Mouse (Mus musculus): ENCODE data around the gene Sec24a. TPM values are rescaled to one million over a fixed set of nuclear protein-coding genes. Genes with fewer than 3 reads are reported as not detected.
"Not testable (repeated sequence)": the region's sequence is repeated elsewhere in the genome, so short reads cannot be mapped to it uniquely, and the experiment has no call there.

Sec24a gene
- total RNA-seq, 2 experiments from 2014 or later, result 41.1 to 56.0 TPM

DNA sequence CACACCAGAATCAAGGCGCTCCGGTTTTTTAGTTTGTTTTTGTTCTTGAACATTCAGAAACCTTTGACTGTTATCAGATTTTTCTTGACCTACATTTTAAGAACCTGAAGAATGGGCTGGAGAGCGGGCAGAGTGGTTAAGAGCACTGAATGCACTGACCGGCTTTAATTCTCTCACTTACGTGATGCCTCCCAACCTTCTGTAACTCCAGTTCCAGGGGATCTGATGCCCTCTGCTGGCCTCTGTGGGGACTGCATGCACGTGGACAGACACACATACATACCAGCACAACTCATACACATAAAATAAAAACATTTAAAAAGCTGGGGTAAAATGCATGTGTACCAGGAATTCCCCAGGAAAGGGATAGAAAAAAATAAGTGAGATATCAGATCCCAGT lies 22.5 kb upstream of the Sec24a start:
- Histone ChIP-seq H3K4me3 (no peak overlapping the region), H3K27ac (no peak overlapping the region)
- peak; percentile 66 for DNase-seq
- intact Hi-C loops (cut with DNase I), result no loop called here
- peak; percentile 79 for TF ChIP-seq CTCF (IDR thresholded peaks at IDR 0.05)

DNA sequence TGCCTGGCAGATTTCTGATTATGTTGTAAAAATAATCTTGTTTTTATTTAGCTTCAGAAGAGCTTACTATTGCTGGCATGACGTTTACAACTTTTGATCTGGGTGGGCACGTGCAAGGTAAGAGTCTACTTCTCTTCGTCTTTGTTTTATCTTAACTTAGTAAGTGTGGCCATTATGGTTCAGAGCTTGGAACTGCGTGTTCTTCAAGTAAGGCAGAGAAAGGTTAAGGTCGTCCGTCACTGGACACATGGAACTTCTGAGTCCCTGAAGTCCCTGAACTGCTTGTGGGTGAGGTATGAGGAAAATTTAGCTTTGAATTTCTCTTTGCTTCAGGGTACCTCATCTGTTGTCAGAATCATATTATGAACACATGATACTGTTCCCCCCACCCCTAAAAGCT lies 19.3 kb upstream of the Sec24a start:
- no peak for DNase-seq
- Histone ChIP-seq H3K4me3 (no peak overlapping the region), H3K27ac (peak overlapping the region; percentile 46)
- TF ChIP-seq CTCF (IDR thresholded peaks at IDR 0.05), result no peak
- intact Hi-C loops (cut with DNase I), result no loop called here

DNA sequence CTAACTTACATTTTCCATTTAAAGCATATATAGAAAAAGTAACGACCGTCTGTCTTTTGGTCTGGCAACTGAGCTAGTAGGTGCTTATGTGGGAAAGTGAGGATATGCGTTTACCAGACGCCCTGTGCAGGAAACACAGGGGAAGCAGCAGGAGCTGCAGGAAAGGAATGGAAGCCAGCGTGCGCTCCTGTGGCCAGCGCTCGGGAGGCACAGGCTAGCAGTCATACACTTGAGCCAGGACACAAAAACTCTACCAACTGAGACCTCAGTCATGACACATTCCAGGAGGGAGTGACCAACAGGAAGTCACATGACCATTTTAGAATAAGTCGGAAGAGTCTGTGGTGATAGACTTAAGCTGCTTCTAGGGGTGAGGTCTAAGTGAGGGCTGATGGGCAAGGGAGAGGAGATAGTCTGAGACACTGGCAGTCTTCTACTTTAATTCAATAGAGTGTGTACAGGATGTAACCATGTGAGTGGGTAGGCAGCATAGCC lies 17.4 kb upstream of the Sec24a start:
- intact Hi-C loops (cut with DNase I), result no loop called here
- no peak for TF ChIP-seq CTCF (IDR thresholded peaks at IDR 0.05)
- no peak for DNase-seq
- Histone ChIP-seq H3K4me3 (no peak overlapping the region), H3K27ac (peak overlapping the region; percentile 80)

DNA sequence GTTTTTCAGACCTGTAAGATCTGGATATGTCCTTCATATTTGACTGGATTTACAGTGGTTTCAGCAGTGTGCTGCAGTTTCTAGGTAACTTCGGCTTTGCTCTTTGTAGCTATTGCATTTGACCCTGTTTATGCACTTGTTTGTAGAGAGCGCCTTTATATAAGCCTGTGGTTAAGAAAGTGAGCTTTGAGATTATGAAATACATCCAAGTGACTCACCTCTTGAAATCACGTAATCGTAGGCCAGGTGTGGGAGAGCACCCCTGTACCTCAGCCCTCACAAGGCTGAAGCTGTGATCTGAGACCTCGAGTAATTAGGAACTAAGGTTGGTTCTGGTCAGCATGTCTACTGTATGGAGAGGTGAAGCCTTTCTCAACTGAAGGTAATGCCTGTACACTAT lies 14.0 kb upstream of the Sec24a start:
- Histone ChIP-seq H3K27ac (peak overlapping the region; percentile 80), H3K4me3 (no peak overlapping the region; the same call in 1 of the 2 replicates)
- no peak for DNase-seq
- intact Hi-C loops (cut with DNase I), result no loop called here
- no peak for TF ChIP-seq CTCF (IDR thresholded peaks at IDR 0.05)

DNA sequence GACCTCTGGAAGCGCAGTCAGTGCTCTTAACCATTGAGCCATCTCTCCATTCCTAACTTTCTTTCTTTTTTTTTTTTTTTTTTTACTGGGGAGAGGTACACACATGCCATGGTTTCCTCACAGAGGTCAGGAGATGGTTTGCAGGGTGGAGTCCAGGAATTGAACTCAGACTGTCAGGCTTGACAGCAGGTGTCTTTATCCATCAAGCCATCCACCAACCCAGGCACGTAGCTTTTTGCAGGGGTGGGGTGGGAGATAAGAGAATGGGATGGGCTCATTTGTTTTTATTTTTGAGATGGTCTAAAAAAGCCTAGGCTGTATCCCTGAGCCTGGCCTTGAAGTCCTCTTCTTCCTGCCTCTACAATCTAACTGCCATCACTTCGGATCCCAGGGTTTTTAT lies 12.1 kb upstream of the Sec24a start:
- no peak overlapping the region for H3K4me3 ChIP-seq
- DNase-seq, result no peak
- intact Hi-C loops (cut with DNase I), result no loop called here
- peak overlapping the region; percentile 80; the same call in 1 of the 2 replicates for H3K27ac ChIP-seq
- no peak for TF ChIP-seq CTCF (IDR thresholded peaks at IDR 0.05)

DNA sequence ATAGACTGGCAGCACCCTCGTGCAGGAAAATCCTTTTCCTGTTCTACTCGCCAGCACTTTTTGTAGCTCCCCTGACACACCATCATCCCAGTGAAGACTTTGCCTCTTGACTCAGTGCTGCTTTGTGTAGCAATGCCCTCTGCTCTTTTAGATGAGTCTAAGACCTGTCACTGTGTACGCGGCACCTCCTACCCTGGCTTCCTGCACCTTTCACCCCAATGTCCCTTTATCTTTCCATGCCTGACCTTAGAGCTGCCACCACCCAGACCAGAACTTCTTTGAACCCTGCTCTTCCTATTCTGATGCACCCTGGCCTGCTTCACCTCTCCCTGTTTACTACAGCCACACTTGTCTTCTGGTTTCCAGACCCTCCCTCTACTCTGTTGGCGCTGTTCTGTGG lies 4.9 kb upstream of the Sec24a start:
- DNase-seq, result peak; percentile 37
- no peak for TF ChIP-seq CTCF (IDR thresholded peaks at IDR 0.05)
- Histone ChIP-seq H3K27ac (peak overlapping the region; percentile 99), H3K4me3 (peak overlapping the region; percentile 56)
- intact Hi-C loops (cut with DNase I), result loop anchor here (5.0 kb wide), 1 partner anchor 34 kb away; no protein-coding TSS in a partner anchor

DNA sequence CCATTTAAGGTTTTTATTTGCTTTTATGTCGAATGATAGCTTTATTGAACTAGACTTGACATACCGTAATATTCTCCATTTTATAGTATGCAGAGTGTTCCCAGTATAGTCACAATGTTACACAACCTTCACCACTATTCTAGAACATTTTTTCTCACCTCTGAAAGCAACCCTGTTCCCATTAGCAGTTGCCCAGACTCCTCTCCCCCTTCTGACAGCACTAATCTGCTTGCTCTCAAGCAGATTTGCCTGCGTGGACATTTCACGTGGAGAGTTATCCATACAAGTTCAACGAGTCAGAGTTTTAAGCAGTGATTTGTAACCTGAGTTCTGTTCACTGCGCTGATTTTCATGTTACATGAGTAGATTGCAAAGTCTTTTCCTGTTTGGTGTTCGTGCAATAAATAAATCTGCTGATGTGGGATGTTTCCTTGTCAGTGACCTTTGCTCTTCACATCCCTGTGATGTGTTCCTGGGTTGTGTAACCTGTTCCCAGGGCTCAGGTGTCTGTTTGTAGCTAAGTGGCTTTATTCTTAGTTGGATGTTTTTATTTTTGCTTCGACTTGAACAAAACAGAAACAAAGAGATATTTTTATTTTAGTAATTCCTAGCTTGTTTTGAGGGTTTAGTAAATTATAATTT lies 4.3 kb upstream of the Sec24a start:
- peak; percentile 69 for DNase-seq
- peak overlapping the region; percentile 99 for H3K27ac ChIP-seq
- H3K4me3 ChIP-seq, result peak overlapping the region; percentile 56
- TF ChIP-seq CTCF (IDR thresholded peaks at IDR 0.05), result no peak
- intact Hi-C loops (cut with DNase I), result loop anchor here (5.0 kb wide), 1 partner anchor 35 kb away; no protein-coding TSS in a partner anchor

DNA sequence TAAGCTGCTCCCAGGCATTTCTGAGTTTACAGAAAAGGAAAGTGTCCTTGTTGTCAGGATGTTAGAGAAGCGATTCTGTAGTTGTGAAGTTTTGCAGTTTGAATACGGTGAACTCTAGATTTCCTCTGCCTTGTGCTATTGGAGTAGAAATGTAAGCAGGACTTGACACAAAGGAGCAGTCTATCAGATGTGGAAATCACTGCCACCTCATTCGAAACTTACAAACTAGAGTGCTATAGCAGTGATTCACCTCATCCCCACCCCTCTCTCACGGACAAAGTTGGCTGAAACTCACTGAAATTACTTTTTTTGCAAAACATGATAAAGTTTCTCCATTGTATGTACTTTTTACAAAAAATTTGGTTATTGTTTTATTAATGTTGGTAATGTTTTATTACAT lies 1.4 kb upstream of the Sec24a start:
- Histone ChIP-seq H3K4me3 (peak overlapping the region; percentile 89), H3K27ac (peak overlapping the region; percentile 99)
- no peak for DNase-seq
- TF ChIP-seq CTCF (IDR thresholded peaks at IDR 0.05), result no peak
- intact Hi-C loops (cut with DNase I), result loop anchor here (5.0 kb wide), 2 partner anchors 37 to 237 kb away; partner anchors contain the start of genes Cdkl3 and Ube2b

DNA sequence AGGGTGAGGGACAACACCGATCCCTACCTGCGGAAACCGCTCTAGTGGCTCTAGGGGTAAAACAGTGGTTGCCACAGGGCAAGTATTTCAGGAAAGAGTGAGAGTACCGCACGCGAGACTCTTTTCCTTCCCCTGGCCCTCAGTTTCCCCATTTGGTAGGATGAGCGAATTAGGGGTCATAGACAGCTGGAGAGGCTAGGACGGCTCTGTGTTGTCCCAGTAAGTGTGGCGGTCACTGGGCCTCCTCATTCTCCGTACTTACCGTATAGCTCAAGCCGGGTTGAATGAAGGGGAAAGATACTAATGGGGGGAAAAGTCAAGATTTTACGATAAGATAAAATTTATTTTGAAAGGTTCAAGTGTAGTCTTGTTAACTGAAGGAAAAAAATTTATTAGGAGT lies 521 bp upstream of the Sec24a start:
- intact Hi-C loops (cut with DNase I), result loop anchor here (5.0 kb wide), 1 partner anchor 238 kb away; the partner anchor contains the start of genes Cdkl3 and Ube2b
- DNase-seq, result no peak

DNA sequence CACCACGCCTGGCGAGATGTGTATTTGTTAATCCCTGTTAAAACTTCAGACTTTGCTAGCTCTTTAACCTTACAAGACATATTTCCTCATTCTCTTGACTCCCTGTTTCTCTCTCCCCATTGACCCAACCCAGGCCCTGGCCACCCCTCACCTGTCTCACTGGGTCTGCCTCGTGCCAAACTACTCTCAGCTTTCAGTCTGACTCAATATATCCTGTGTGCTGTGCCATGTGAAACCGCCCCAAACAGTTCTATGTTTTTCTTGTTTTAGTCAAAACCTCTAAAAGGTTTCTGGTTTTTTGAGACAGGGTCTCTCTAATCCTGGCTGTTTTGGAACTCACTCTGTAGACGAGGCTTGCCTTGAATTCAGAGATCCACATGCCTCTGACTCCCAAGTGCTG lies 2.2 kb downstream of the Sec24a start:
- DNase-seq, result no peak
- Histone ChIP-seq H3K27ac (no peak overlapping the region), H3K4me3 (no peak overlapping the region)
- intact Hi-C loops (cut with DNase I), result loop anchor here (5.0 kb wide), 1 partner anchor 241 kb away; the partner anchor contains the start of genes Cdkl3 and Ube2b
- TF ChIP-seq CTCF (IDR thresholded peaks at IDR 0.05), result no peak

More for the DNA sequence above, 521 bp upstream of the Sec24a start:
- peak overlapping the region; percentile 99 for H3K27ac ChIP-seq
- H3K4me3 ChIP-seq, result peak overlapping the region; percentile 89
- no peak for TF ChIP-seq CTCF (IDR thresholded peaks at IDR 0.05)

DNA sequence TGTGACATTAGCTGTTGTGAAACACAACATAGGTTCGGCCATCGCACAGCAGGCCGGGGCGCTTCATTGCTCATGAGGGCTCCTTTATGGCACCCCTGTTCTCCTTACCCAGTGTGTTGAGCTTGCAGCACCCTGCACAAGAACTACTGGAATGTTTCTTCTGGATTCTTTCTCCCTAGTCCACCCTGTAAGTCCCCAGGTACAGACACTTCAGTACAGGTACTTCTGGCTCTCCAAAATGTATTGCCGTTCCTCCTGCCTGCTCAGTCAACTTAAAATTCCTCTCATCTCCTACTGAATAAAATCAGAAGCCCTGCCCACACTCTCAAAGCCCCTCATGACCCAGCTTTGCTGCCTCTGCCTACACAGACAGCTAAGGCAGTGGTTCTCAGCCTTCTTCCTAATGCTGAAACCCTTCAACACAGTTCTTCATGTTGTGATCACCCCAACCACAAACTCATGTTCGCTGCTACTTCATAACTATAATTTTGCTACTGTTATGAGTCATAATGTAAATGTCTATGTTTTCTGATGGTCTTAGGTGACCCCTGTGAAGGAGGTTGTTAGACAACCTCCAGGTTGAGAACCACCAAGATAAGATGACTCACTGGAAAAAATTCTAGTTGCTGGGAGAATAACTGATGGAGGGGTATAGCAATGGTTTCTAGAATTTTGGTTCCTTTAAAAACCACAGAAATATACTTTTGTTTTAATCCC lies 3.3 kb downstream of the Sec24a start:
- intact Hi-C loops (cut with DNase I), result loop anchor here (5.0 kb wide), 1 partner anchor 242 kb away; the partner anchor contains the start of genes Cdkl3 and Ube2b
- H3K27ac ChIP-seq, result no peak overlapping the region
- no peak for TF ChIP-seq CTCF (IDR thresholded peaks at IDR 0.05)
- no peak overlapping the region for H3K4me3 ChIP-seq
- DNase-seq, result no peak

DNA sequence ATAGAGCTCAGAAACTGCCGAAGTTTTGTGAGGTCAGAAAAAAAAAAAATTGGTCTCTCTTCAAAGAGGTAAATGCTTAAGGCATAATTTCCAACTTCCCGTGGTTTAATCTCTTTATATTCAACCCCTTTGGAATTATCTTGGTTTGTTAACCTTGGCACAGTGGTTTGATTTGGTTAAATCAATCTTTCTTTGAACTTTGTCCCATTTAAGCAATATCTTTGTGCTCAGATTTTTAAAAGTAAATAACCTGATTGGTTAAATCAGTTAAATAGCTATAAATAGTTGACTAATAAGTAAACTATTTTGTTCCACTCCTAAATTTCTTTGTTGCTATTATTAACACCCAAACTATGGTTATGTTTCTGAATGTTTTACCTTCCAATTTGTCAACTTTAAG lies 4.2 kb downstream of the Sec24a start:
- no peak overlapping the region for H3K27ac ChIP-seq
- TF ChIP-seq CTCF (IDR thresholded peaks at IDR 0.05), result no peak
- intact Hi-C loops (cut with DNase I), result no loop called here

DNA sequence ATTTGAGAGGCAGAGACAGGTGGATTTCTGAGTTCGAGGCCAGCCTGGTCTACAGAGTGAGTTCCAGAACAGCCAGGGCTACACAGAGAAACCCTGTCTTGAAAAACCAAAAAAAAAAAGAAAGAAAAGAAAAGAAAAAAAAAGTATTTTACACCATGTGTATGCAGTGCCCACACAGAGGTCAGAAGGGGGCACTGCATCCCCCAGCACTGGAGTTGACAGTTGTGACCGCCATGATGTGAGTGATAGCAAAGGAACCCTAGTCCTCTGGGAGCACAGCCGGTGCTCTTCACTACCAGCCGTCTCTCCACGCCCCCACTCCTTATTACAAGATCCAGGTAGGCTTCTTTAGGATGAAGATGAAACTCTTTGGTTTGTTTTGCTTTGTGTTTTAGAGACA lies 5.2 kb downstream of the Sec24a start:
- DNase-seq; H3K4me3 ChIP-seq; intact Hi-C loops (cut with DNase I); H3K27ac ChIP-seq: not testable (repeated sequence)

More for the DNA sequence above, 4.2 kb downstream of the Sec24a start:
- no peak for DNase-seq
- H3K4me3 ChIP-seq, result no peak overlapping the region

All from gastrocnemius, adult 2 months (tissue).